Mouse (Mus musculus) megakaryocyte progenitor cell, adult 5-6 weeks (primary cell): ENCODE data around the gene Vwf. TPM values are rescaled to one million over a fixed set of nuclear protein-coding genes. Genes with fewer than 3 reads are reported as not detected.
A peak's percentile ranks its signal among the peaks of the same experiment; 100 is the strongest.

Experiments
- ATAC-seq: replicated peaks from 2 replicates; pipeline ENCODE4 v1.8.0; 2016; ENCODE audit warnings: mild to moderate bottlenecking, moderate TSS enrichment, inconsistent platforms; ENCODE audit not compliant: poor library complexity
- total RNA-seq, 2 experiments: library from RNA; stranded (forward) in 1 of 2; stranded (reverse) in 1 of 2; fragments of 157-497, 149-512 nt in 1 of 2; fragments of 200-1000 nt in 1 of 2; gene quantifications; 2 replicates each; pipeline versions ENCODE4 v1.2.3 to v1.2.4; 2015 to 2017

The Vwf gene
- total RNA-seq, 2 experiments from 2014 or later = 0.08 to 2.4 TPM

DNA sequence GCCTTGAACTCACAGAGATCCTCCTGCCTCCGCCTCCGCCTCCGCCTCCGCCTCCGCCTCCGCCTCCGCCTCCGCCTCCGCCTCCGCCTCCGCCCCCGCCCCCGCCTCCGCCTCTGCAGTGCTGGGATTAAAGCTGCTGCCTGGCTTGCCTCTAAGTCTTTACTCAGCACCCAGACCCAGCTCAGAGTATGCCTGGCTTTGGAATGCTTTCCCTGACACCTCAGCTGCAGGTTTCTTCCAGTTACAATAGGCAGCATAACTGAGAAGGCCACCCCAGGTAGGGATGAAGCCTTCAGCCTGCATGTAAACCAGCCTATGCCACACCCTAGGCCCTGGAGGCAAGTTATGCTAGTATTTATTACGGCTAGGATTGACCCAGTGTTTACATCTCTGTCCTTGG, 37.7 kb downstream of the Vwf start:
- no peak for ATAC-seq

- no peak for ATAC-seq
Measured at GRCm38 (mm10) chr6:125585579-125585978, 39.0 kb downstream of the Vwf start.

- ATAC-seq = no peak
Measured at GRCm38 (mm10) chr6:125586042-125586566, 39.5 kb downstream of the Vwf start.

GRCm38 (mm10) chr6:125588241-125588640, 41.7 kb downstream of the Vwf start:
- ATAC-seq = peak; percentile 62

- no peak for ATAC-seq
Measured at GRCm38 (mm10) chr6:125589075-125589474, 42.5 kb downstream of the Vwf start.

DNA sequence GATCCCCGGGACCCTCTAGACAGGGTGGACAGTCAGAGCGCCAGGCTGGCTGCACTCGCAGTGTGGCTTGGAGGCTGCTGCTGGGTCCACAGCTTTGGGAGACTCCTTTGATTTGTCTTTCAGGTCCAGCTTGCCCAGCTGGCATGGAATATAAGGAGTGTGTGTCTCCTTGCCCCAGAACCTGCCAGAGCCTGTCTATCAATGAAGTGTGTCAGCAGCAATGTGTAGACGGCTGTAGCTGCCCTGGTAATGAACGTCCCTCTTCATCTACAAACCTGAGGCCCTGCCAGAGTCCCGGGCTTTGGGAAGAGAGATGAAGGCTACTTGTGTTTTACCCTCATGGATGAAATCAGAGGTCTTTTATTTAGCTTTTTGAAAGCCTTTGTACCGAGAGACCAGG, 43.5 kb downstream of the Vwf start:
- no peak for ATAC-seq

- no peak for ATAC-seq
Measured at GRCm38 (mm10) chr6:125590471-125590870, 43.9 kb downstream of the Vwf start.

DNA sequence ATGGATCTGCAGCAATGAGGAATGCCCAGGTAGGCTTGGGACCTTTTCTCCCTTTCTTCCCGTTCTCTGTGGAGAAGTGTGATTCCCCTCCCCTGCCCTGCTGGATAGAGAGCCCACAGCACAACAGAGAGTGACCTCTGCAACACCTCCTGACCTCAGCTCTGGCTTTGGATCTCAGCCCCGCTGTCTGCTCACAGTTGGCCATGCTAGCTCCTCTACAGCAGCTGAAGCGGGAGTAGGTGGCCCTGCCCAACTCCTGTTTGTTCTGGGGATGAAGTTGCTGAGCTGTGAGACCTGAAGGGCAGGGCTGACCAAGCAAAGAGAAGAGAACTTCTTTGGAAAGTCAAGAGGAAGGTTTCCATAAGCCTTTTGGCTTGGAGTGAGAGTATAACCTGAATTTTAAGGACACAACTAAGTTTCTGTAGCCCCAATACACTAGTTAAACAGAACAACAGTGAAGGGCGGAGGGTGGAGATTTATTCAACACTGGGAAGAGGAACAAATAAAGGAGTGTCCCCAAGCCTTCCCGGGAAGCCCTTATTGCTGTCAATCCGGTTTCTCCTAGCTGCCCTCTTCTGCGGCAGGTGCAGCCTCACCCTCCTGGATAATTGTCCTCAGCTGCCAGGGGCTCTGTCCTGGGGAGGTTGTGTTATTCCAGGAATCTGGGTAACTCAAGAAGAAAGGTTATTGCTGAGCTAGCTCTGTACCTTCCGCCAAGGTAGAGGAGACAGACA, 45.2 kb downstream of the Vwf start:
- no peak for ATAC-seq

DNA sequence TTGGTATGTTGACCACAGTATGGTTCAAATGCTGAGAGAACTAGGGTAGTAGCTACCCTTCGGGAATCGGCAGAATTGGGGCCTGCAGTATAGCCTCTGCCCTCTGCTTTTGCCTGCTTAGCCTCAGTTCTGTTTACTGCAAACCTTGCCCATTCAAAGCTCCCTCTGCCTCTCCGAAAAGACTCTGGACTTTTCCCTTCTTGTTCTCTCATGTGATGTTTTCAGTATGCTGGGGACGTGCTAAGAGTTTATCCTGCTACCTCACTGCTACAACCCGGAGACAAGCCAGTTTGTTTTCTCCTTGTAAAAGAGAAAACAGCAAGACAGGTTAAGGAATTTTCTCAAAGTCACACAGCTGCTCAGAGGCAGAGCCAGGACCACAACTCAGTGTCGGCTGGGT, 46.0 kb downstream of the Vwf start:
- ATAC-seq = no peak

DNA sequence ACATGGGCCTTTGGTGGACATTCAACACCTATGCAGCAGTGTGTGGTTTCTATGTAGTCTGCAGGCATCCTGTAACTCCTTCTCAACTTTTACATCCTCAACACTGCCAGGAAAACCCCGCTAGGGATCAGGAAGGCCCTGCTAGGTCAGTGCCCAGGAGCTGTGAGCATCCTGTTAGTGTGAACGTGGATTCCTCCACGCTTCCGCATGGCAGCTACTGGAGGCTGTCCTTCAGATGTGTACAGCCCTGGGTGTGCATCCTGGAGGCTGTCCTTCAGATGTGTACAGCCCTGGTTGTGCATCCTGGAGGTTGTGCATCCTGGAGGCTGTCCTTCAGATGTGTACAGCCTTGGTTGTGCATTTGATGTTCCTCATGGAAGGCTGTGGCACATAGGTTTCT, 47.7 kb downstream of the Vwf start:
- no peak for ATAC-seq

GRCm38 (mm10) chr6:125594825-125595224, 48.3 kb downstream of the Vwf start:
- ATAC-seq = peak; percentile 80

DNA sequence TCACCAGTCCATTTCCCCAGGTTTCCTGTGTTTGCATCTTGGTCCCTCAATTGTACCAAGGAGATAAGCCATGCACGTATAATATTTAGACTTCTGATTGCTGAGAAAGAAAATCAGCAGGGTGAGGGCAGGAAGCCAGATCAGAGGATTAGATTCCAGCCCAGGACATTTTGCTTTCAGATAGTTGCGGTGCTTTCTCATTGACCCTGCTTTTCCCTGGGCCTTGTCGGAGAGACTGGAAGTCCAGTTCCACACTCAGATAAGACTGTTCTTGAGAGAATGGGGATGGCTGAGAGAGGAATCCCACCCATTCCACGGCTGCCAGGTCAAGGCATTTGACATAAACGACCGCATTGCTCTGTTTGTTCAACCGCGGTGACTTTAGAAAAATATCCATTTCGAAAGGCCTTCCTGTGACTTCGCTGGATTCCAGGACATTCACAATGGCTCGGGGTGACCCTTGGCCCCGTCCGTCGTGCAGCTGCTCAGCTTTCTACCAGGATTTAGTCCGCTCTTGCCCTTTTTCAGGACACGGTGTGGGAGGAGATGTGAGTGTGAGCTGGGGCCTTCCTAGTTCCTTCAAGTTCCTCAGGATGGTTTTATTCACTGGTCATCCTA, 50.2 kb downstream of the Vwf start:
- ATAC-seq = no peak

DNA sequence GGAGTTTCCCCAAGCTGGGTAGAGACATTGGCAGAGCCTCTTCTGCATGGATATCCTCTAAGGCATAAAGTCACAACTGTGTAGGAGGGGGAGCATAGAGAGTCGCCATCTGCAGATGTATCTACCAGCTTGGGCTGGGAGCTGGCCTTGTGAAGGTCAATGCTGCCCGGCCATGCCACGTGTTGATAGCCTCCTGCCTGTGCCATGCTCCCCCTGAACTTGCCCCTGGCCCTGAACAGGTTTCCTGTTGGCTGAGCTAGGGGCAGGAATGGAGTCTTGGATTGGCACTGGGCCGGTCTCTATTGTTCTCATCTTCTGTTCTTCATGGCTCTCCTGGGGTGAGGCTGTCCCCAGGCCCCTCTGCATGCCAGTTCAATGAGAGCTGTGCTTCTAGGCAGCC, 51.1 kb downstream of the Vwf start:
- ATAC-seq = no peak

GRCm38 (mm10) chr6:125600036-125600558, 53.5 kb downstream of the Vwf start:
- peak; percentile 56 for ATAC-seq

DNA sequence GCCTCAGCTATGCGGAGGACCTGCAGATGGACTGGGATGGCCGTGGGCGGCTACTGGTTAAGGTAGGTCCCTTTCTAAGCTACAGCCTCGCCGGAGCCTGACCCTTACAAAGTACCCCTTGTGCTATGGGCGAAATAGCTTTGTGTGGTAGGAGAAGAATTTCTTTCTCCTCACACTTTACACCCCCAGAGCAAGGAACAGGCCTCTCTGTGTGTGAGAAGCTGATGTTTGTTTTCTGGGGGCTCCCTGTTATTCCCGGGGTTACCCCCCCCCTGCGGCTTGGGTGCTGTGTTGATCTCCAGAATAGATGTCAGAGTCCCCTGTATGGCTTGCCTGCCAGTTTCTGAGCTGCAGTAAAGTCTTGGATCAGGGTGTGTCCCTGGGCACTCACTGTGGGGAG, 54.1 kb downstream of the Vwf start:
- no peak for ATAC-seq

GRCm38 (mm10) chr6:125601190-125601589, 54.6 kb downstream of the Vwf start:
- ATAC-seq = no peak

- no peak for ATAC-seq
Measured at GRCm38 (mm10) chr6:125601748-125602147, 55.2 kb downstream of the Vwf start.

GRCm38 (mm10) chr6:125602354-125602753, 55.8 kb downstream of the Vwf start:
- ATAC-seq = no peak

GRCm38 (mm10) chr6:125603234-125603633, 56.7 kb downstream of the Vwf start:
- ATAC-seq = peak; percentile 82

DNA sequence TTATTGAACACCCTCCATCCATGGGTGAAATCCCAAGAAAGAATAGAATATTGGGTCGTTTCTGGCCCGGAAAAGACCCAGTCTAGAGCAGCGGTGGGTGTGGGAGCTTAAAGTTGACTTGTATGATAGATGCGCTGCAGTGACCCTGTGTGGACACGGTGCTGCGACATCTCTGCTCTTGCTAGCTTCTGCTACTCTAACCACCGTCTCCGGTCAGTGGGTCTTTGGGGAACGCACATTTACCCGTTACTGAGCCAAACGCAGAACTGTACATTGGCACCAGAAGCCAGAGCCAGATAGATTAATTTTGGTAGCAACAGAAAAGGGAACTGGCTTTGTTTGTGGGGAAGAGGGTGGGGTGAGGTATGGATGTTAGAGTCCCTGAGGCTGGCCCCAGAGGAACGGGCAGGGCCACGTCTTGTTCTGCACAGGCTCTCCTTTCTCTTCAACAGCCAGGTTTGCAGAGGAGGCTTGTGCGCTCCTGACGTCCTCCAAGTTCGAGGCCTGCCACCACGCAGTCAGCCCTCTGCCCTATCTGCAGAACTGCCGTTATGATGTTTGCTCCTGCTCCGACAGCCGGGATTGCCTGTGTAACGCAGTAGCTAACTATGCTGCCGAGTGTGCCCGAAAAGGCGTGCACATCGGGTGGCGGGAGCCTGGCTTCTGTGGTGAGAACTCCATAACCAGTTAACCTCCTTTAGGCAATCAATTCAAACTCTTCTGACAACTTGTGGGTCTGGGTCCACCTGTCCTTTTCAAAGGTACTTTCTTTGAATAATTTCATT, 57.3 kb downstream of the Vwf start:
- peak; percentile 33 for ATAC-seq

DNA sequence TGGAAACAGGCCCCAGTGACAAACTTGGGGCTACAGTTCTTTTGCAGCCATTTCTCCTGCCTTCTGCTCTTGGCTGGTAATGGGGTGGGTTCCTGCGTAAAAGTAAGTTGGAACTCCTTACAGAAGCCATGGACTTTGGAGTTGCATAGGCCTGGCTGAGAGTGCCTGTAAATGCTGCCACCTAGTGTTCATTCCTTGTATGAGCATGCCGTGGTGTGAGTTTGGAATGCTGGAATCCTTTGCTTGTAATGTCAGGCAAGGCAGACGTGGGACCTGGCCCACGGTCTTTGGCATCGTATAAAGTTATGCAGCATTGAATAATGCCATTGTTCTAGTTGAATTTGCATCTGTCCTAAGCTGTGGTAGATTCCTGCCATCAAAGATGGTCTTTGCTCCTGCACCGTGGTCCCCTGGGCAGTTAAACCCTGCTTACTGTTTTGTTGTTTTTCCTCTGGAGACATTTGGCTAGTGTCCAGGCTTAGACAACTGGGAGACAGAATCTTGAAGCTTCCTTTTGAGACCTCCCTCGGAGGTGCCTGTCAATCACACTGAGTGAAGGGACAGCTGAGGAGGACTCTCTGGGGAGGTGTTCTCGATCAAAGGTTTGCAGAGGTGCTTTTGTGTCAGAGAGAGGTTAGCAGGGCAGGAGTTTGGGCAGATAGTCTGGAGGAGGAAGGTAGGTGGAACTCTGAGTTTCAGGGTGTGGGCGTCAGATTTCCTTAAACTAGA, 58.1 kb downstream of the Vwf start:
- ATAC-seq = peak; percentile 63
